Mouse (Mus musculus): ENCODE data around the gene Vmn2r5. TPM values are rescaled to one million over a fixed set of nuclear protein-coding genes. Genes with fewer than 3 reads are reported as not detected.

Gene Vmn2r5
- total RNA-seq (2023), result not detected

DNA sequence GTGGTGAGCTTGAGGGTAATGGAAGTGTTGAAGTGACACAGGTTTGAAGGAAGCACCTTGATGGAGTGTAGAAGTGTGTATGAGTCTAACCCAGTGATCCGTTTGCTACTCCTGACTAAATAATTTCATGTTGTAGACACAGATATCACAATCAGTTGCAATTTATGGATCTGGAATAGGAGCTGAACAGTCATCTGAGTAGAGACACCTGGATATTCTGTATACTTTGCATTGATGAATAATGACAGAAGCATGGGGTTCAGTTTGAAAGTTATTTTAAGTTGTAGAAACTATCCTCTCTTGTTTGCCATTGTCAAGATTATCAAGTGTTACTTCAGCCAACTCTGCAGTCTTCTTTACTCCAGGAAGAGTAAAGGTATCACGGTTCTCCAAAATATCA is at the start of gene Vmn2r5:
Gene Vmn2r5 (minus strand): TSS at position 101 of the 400 bp plus-strand sequence.

Other genes with a start within 250 kb of the Vmn2r5 start
- not detected for gene Vmn2r3, start 220.1 kb downstream of the Vmn2r5 start, total RNA-seq (2023)
- gene Vmn2r4, start 94.5 kb downstream of the Vmn2r5 start, total RNA-seq (2023), result not detected
- gene Vmn2r6, start 56.0 kb upstream of the Vmn2r5 start, total RNA-seq (2023), result not detected

Measured in T-cell, adult 66 days (primary cell).